Mouse (Mus musculus) forebrain, postnatal 0 days (tissue): Measurements from ENCODE around the gene Ugt1a10. TPM values are rescaled to one million over a fixed set of nuclear protein-coding genes. Genes with fewer than 3 reads are reported as not detected.
"Not testable (repeated sequence)": the region's sequence is repeated elsewhere in the genome, so short reads cannot be mapped to it uniquely, and the experiment has no call there.

Experiments
- ATAC-seq: fragments of 200-750 bp; cut with Nextera tagmentation; 2 replicates; pipeline ENCODE4 v1.8.0; 2017; ENCODE audit warnings: mild to moderate bottlenecking, moderate library complexity
- DNase-seq: peaks from one replicate; pipeline ENCODE4 v3.0.0-alpha.2; 2015
- H3K27ac ChIP-seq: fragments of 300-500 bp; sonication (generic); 2 replicates; pipeline ENCODE4 v1.5.1; 2014; ENCODE audit warnings: low read depth, mild to moderate bottlenecking, antibody characterized with exemption, low read length, moderate library complexity, mixed read lengths
- H3K27me3 ChIP-seq: fragments of 300-500 bp; sonication (generic); 2 replicates; pipeline ENCODE4 v1.6.1; 2014; ENCODE audit warnings: mild to moderate bottlenecking, low read length, mixed read lengths; ENCODE audit not compliant: insufficient read depth
- H3K36me3 ChIP-seq: fragments of 300-500 bp; sonication (generic); 2 replicates; pipeline ENCODE4 v1.6.1; 2014; ENCODE audit warnings: mild to moderate bottlenecking, moderate library complexity; ENCODE audit not compliant: insufficient read depth
- H3K4me1 ChIP-seq: fragments of 300-500 bp; sonication (generic); 2 replicates; pipeline ENCODE4 v1.6.1; 2014; ENCODE audit warnings: antibody characterized with exemption; ENCODE audit not compliant: insufficient read depth
- H3K4me2 ChIP-seq: fragments of 300-500 bp; sonication (generic); 2 replicates; pipeline ENCODE4 v1.6.1; 2014; ENCODE audit warnings: low read depth, mild to moderate bottlenecking, moderate library complexity
- H3K4me3 ChIP-seq: fragments of 300-500 bp; sonication (generic); 2 replicates; pipeline ENCODE4 v1.5.1; 2014; ENCODE audit warnings: low read depth, low read length, mixed read lengths
- H3K9ac ChIP-seq: fragments of 300-500 bp; sonication (generic); 2 replicates; pipeline ENCODE4 v1.6.1; 2014; ENCODE audit warnings: mild to moderate bottlenecking
- H3K9me3 ChIP-seq: fragments of 300-500 bp; sonication (generic); 2 replicates; pipeline ENCODE4 v1.6.1; 2016; ENCODE audit warnings: low read length
- CTCF ChIP-seq: sonication (generic); IDR thresholded peaks from 2 replicates; pipeline ENCODE4 v1.5.1; 2016; ENCODE audit warnings: antibody characterized with exemption, control low read depth, low read depth
- whole genome bisulfite sequencing: fragments of 180-500 bp; shearing (Covaris S2); extraction: QIAGEN DNeasy Blood & Tissue Kit; methylation state at CpG from one replicate; pipeline ENCODE4 v1.1.7; 2014; 5-methylcytosine and 5-hydroxymethylcytosine counted together
- polyA plus RNA-seq: library from polyadenylated mRNA; unstranded; fragments of >200 nt; fragmentation: Nextera tagmentation; extraction: Ambion mirVana; gene quantifications from 2 replicates; pipeline ENCODE4 v1.2.1, GENCODE M21; 2015
- total RNA-seq: library from RNA; depleted of rRNA; stranded (reverse); fragments of >200 nt; gene quantifications from 2 replicates; pipeline ENCODE4 v1.2.3, GENCODE M21; 2014

Gene Ugt1a10
- total and polyA plus RNA-seq, 2 experiments from 2014 or later: not detected

DNA sequence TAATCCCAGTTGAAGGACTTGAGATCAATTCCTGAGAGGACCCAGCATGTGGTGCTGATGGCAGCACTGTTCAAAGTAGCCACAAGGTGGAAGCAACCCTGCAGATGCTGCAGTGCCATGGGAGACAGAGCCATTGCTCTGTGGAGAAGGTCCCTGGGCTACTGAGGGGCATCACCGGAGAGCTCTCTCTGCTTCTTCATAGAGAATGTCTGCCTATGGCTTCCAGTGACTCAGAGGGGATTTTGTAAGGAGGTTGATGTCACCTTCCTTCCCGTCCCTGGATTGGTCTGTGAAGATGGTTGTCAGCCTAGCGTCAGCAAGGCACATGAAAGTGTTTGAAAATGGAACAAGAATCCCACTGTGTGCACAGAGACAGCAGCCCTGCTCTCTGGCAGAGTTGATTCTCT lies 39.1 kb downstream of the Ugt1a10 start:
- not testable (repeated sequence) for ATAC-seq, H3K27ac ChIP-seq, H3K27me3 ChIP-seq, H3K4me3 ChIP-seq, H3K4me2 ChIP-seq, H3K36me3 ChIP-seq, H3K9me3 ChIP-seq, H3K4me1 ChIP-seq, H3K9ac ChIP-seq, DNase-seq
- TF ChIP-seq CTCF: peak; percentile 42
- 65% methylated on average over 3 of the region's 3 CpGs for WGBS

- H3K4me3 ChIP-seq: no peak within 1 kb of the TSS
- H3K4me2 ChIP-seq: no peak within 1 kb of the TSS
- H3K9me3 ChIP-seq: no peaks in the 10 kb centered on the region
- DNase-seq (no peak), ATAC-seq (no peak)
- no peaks in the 10 kb centered on the region for H3K4me1 ChIP-seq
- H3K27me3 ChIP-seq: no peaks in the 10 kb centered on the region
- 60% methylated on average over 10 of the region's 10 CpGs for WGBS
- H3K27ac ChIP-seq: no peak within 1 kb of the TSS
- H3K36me3 ChIP-seq: no peaks in the 10 kb centered on the region
- no peak within 1 kb of the TSS for H3K9ac ChIP-seq
- TF ChIP-seq CTCF: no peak
Observed at GRCm38 (mm10) chr1:88094941-88095492, 39.8 kb downstream of the Ugt1a10 start, which contains the start of gene Ugt1a7c. Ugt1a7c (plus strand) TSS chr1:88095062.

DNA sequence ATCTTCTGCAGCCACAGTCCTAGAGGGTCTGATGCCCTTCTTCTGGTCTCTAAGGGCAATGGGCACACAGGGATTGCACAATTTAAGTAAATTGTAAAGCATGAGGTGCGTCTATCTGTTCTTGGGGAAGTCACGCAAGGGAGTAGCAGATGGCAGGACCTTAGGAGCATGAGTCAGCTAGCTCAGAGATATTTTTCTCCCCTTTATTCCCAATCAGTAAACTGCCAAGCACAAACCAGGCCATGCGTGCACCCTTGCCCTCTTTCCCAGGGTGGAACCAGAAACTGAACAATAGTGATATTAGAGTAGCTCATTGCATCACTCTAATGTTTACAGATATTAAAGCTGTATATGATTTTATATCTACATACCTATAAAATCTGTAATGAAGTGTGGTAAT lies 43.4 kb downstream of the Ugt1a10 start:
- not testable (repeated sequence) for H3K4me1 ChIP-seq, H3K27me3 ChIP-seq, DNase-seq, H3K4me2 ChIP-seq, H3K9me3 ChIP-seq, ATAC-seq, H3K9ac ChIP-seq, H3K4me3 ChIP-seq, H3K36me3 ChIP-seq, H3K27ac ChIP-seq
- WGBS: 94% methylated on average over 3 of the region's 3 CpGs

DNA sequence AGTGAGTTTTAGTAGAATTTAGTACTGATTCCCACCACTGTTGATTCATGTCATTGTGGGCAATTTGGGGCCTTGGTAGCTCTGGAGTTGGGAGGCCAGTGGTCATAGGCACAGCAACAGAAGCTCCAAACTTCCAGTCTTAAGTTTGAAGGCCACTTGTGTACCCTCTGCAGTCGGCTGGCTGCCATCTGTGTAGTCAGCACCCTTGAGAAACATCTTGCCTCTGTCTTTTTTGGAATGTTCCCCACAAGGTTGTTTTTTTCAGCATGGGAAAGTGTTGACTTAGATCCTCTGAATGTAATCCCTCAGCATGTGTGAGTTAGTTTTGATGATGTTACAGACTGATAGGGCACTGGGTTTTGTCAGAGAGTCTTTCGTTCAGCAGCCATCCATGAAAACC lies 44.5 kb downstream of the Ugt1a10 start:
- not testable (repeated sequence) for DNase-seq, H3K4me3 ChIP-seq, H3K36me3 ChIP-seq, ATAC-seq, H3K9me3 ChIP-seq, H3K9ac ChIP-seq, H3K27ac ChIP-seq, H3K27me3 ChIP-seq, H3K4me1 ChIP-seq, H3K4me2 ChIP-seq
- 79% methylated on average over 2 of the region's 2 CpGs for WGBS

GRCm38 (mm10) chr1:88103019-88103418 lies 47.8 kb downstream of the Ugt1a10 start, which contains the start of gene Ugt1a6b:
Ugt1a6b (plus strand) TSS chr1:88103252.
- not testable (repeated sequence) for H3K27ac ChIP-seq, ATAC-seq, H3K4me3 ChIP-seq, H3K4me1 ChIP-seq, DNase-seq, H3K36me3 ChIP-seq, H3K9ac ChIP-seq, H3K27me3 ChIP-seq, H3K9me3 ChIP-seq, H3K4me2 ChIP-seq
- 77% methylated on average over 2 of the region's 3 CpGs for WGBS

- ATAC-seq, H3K4me3 ChIP-seq, H3K4me2 ChIP-seq, H3K27me3 ChIP-seq, DNase-seq, H3K4me1 ChIP-seq, H3K9ac ChIP-seq, H3K9me3 ChIP-seq, H3K27ac ChIP-seq, H3K36me3 ChIP-seq: not testable (repeated sequence)
- WGBS: 66% methylated on average over 5 of the region's 5 CpGs
Observed at GRCm38 (mm10) chr1:88103697-88104468, 48.7 kb downstream of the Ugt1a10 start.

GRCm38 (mm10) chr1:88104667-88105430 lies 49.7 kb downstream of the Ugt1a10 start:
- no peak for TF ChIP-seq CTCF
- no peak overlapping the region for H3K4me3 ChIP-seq
- H3K27me3 ChIP-seq: no peaks in the 10 kb centered on the region
- no peak for ATAC-seq
- 82% methylated on average over 1 of the region's 1 CpGs for WGBS
- H3K4me2 ChIP-seq: no peak overlapping the region
- no peak overlapping the region for H3K27ac ChIP-seq
- no peaks in the 10 kb centered on the region for H3K36me3 ChIP-seq
- H3K9ac ChIP-seq: no peak overlapping the region
- no peaks in the 10 kb centered on the region for H3K4me1 ChIP-seq
- no peak for DNase-seq
- H3K9me3 ChIP-seq: no peaks in the 10 kb centered on the region
